Mouse (Mus musculus): ENCODE results near the gene Arl2.
"Not testable (repeated sequence)": the region's sequence is repeated elsewhere in the genome, so short reads cannot be mapped to it uniquely, and the experiment has no call there.

Gene Arl2

DNA sequence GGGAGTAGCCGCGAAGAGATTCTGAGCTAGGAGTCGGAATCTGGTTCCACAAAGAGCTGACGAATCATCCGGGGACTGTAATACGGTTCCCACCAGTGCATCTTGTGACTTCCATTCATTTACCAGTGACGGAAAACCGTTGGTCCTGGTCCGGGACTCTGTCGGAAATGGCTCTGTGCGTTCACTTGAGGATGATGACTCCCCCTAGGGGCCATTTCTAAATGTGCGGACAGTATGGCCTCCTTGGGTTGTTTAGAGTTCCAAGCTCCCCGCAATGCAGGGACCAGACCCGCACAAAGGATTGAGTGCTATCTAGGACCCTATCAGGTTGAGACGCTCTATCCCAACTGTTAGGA is at the start of gene Arl2:
Gene Arl2 (minus strand): TSS at position 155 of the 356 bp plus-strand sequence.
- DNase-seq: peak; percentile 88

DNA sequence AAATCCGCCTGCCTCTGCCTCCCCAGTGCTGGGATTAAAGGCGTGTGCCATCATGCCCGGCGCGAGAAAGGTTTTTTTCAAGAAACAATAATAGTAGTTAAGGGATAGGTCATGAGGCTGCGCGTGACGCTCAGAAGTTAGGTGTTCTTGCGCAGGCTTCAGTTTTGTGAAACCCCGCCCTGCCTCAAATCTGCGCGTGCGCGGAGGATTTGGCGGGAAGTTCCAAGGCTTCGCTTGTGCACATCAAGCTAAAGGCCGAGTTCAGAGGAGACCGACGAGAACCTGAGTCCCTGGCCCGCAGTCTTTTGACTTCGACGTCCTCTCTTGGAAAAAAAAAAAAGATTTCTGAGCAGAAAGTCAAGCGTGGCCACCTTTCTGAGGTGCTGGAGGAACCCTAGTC is 42.8 kb upstream of the Arl2 start, which contains the start of gene Majin:
Gene Majin (plus strand): TSS at position 258 of the 400 bp plus-strand sequence.
- no peak for DNase-seq

GRCm38 (mm10) chr19:6182534-6182933 is 41.2 kb upstream of the Arl2 start:
- no peak for DNase-seq

DNA sequence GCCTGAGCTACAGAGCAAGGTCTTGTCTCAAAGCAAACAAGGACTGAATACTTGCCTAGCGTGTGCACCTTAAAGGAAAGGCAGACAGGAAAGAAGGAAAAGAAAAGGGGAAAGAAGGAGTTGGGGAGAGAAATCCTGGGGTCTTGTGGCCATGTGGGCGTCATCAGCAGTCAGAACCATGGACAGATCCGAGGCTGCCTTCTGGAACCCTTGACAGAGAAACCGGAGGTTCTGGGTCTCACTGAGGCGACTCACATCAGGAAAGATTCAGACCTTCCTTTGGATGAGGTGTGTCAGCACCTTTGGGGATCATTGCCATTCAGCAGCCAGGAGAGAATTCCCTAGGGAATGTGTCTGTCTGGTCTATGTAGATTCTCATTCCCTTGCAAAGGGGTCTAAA is 40.3 kb upstream of the Arl2 start:
- no peak for DNase-seq

DNA sequence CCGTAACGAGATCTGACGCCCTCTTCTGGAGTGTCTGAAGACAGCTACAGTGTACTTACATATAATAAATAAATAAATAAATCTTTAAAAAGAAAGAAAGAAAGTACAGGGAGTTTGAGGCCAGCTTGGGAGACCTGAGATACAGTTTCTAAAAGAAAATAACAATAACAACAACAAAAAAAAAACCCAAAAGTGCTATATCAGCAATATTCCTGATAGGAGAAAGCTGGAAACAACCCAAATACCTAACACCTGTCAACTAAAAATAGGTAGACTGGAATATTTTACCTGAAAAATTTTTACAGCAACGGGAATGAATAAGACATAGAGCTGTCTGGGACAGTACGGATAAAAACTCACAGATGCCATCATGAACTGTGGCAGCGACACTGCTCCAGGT is 37.4 kb upstream of the Arl2 start:
- DNase-seq: no peak

DNA sequence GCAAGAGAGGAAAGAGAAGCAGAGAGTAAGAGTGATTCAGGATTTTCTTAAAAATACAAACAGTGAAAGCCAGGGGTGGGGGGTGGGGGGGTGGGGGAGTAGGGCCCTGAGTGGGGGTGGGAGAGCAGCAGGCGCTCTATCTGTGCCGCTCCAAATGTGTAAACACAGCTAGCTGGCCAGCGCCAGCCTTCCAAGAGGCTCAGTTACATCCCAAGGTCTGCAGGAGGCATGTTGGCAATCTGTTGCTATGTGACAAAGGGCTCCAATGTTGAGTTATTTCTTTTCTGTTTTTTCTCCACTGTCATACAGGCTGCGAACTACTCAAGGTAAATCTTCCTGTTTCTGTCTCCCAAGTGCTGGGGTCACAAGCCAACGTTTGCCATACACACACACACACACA is 33.4 kb upstream of the Arl2 start:
- no peak for DNase-seq

- no peak for DNase-seq
Measured at GRCm38 (mm10) chr19:6171215-6171614, 29.9 kb upstream of the Arl2 start.

DNA sequence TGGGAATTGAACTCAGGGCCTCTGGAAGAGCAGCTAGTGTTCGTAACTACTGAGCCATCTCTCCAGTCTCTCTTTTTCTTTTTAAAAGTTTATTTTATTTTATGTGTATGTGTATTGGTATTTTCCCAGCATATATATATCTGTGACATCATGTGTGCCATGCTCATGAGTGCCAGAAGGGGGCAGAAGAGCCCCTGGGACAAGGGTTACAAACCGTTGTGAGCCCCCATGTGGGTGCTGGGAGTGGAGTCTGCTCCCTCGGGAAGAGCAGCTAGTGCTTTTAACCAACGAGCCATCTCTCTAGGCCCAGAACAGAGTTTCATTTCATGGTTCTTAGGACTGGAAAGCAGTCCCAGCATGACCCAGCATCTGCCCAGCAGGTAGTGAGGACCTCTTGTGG is 25.4 kb upstream of the Arl2 start:
- DNase-seq: no peak

- DNase-seq: peak; percentile 34
Measured at GRCm38 (mm10) chr19:6163872-6164547, 22.7 kb upstream of the Arl2 start.

GRCm38 (mm10) chr19:6157220-6157619 is 15.9 kb upstream of the Arl2 start:
- DNase-seq: no peak

DNA sequence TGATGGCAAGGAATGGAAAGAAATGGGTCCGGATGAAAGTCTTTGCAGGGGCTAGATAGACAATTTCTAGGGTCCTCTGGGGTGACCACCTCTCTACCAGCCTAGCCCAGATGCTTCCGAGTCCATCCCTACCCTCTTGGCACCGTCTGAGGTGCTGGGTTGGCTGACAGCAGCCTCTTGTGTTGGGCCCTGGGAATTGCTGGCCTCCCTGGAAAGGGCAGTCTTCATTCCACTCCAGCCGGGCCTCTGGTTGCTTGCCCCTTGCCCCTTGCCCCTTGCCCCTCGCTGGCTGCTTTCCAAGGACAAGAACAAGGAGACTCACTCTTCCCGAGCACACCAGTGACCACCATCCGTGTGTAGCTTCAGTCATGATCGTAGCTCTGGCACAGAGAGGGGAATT is 15.0 kb upstream of the Arl2 start:
- DNase-seq: peak; percentile 69

DNA sequence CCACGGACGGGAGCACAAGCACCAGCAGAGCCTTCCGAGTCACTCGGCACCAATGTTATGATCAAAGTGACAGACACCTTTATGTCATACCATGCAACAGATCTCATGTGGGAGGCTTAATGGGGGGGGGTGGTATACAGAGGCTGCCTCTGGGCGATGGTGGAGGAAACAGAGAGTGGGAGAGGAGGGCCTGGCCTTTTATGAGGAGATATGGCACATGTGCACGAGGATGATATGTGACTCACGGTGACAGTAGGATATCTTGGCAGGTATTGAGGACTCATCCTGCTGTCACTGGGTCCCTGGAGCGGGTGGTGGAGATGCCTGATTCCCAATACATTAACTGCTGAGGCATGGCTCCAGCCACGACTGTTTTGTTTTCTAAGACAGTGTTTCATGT is 13.8 kb upstream of the Arl2 start:
- DNase-seq: no peak

- DNase-seq: no peak
Measured at GRCm38 (mm10) chr19:6144842-6145241, 3.5 kb upstream of the Arl2 start.

DNA sequence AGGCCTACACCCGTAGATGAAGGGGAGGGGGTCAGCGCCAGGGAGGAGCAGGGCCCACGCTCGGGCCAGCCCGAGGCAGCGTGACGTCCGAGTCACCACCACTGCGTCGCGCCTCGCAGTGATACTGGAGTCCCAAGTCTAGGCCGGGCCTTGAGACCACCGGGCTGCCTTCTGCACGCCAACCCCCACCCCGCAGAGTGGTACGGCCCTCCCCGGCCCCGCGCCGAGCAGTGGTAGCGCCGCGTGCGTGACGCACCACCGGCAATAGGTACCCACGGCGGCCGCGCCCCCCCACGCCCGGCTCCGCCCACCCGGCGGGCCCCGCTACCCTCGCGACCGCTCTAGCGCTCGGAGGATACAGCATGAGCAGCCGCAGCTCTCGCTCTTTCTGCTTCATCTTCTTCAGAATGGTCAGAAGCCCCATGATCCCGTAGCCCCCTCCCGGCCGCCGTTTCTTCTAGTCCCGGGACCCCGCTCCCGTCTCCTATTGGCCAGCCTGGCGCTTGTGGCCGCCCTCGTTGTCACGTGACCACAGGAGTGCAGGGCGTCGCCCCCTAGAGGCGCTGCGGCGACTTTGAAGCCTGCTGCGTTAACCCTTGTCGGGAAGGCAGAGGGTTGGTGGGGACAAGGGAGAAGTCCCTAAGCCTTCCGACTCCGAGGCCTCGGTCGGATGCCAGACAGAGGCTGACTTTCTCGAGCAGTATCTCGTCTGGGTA is 512 bp downstream of the Arl2 start, which contains the start of gene Batf2:
Gene Batf2 (plus strand): TSS at position 306 of the 716 bp plus-strand sequence.
- DNase-seq: peak; percentile 94

DNA sequence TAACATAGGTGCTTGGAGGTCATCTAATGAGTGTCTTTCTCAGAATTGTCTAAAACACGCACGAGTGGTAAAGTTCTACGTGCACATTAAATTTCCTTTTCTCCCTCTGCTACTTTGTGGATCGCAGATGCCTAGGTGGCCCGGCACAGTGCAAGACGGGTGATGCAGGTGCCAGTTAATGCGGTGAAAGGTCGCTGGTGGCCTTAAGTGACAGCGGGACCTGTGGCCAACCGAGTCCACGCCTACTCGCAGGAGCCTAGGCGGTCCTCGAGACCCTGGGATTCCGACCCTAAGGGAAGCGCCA is 1.0 kb downstream of the Arl2 start:
- DNase-seq: no peak

GRCm38 (mm10) chr19:6139701-6140100 is 1.6 kb downstream of the Arl2 start:
- DNase-seq: no peak

DNA sequence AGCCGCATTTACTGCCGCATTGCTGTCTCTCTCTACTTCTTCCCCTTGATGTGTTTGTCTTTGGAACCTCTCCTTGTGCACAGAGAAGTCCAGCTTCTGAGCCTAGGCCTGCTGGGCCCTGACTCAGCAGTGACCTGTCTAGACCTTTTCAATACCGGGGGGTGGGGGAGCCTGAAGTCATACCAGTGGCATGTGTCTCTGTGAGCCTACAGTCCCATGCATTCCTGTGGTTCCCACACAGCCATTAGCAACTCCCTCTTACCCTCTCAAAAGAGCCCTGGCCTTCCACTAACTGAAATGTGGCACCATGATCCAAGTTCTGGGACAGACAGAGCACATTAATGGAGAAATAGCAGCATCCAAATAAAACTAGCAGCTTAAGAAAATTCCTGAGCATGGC is 5.0 kb downstream of the Arl2 start:
- no peak for DNase-seq

GRCm38 (mm10) chr19:6133197-6133596 is 8.2 kb downstream of the Arl2 start:
- DNase-seq: not testable (repeated sequence)

DNA sequence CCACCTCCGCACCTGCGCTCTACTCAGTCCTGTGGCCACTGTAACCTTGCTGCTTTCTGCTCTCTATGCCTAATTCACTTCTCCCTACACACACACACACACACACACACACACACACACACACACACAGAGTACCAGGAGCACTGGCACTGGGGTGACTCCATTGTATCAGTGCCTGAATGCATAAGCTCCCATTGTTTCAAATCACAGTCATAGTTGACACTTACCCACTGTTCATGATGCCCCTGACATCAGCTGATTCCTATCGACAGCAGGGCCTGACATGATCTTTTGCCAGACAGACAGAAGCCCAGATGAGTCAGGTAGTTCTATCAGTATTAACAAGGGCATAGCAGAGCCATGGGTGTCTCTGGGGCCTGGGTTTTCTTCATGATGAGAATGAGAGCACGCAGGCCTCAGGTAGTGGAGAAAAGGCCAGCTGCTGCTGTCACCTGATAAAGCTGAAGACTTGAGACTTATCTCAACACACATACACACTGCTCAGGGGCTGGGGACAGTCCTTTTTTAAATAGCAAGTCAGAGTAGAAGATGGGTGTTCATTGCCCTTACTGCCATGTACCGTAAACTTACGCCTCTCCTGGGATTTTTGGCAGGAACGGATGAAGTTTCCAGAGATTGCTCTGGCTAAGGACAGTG is 9.0 kb downstream of the Arl2 start:
- no peak for DNase-seq

DNA sequence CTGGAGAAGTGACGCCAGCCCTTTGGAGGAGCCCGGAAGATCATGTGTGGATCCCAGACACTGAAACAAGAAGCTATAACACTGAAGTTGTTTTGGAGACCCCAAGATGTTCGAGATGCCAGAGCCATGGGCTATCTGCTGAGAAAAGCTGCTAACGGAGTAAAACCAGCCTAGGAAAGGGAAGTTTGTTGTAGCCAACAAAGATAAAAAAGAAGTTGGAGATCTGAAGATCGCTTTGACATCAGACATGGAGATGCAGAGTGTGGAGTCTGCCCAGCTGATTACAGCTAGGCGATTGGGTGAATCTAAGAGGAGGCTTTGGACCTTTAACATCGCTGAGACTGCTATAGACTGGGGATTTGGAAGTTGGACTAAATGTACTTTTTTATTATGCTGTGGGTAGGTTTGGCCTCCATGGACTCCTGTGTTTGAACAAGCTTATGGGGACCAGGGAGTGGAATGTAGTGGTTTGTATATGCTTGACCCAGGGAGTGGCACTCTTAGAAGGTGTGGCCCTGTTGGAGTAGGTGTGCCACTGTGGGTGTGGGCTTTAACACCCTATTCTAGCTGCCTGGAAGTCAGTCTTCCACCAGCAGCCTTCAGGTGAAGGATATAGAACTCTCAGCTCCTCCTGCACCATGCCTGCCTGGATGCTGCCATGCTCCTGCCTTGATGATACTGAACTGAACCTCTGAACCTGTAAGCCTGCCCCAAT is 10.8 kb downstream of the Arl2 start:
- DNase-seq: not testable (repeated sequence)

DNA sequence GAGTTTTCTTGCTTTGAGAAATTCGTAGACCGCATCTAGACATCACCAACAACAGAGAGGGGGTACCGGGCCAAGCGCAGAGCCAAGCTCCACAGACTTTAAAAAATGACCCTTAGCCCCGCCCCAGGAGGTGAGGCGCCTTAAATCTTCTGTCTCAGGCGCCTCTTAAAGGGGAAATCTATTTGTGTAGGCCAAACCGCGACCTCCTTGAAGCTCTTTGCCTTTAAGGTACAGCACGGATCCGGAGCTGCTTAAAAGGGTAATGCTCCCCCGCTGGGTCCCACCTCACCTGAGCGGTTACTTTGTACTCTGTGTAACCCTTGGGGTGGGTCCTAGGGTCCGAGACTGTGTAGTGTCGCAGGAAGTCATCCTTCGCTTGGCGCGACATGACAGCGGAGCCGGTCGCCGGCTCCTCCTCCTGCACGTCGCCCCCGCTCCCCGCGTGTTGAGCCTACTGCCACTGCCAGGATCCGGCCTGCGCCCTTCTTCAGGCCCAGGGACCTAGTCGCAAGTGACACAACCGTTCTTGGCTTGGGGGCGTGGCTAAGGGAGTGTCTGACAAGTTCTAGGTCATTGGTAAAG is 13.5 kb downstream of the Arl2 start, which contains the start of gene Snx15:
Gene Snx15 (minus strand): TSS at position 545 of the 582 bp plus-strand sequence.
- peak; percentile 97 for DNase-seq

- no peak for DNase-seq
Measured at GRCm38 (mm10) chr19:6126789-6127580, 14.4 kb downstream of the Arl2 start.
